Mouse (Mus musculus) midbrain, embryonic 11.5 days (tissue): ENCODE results near the gene Sirt6. TPM values are rescaled to one million over a fixed set of nuclear protein-coding genes. Genes with fewer than 3 reads are reported as not detected.
A peak's percentile ranks its signal among the peaks of the same experiment; 100 is the strongest.
"Not testable (repeated sequence)": the region's sequence is repeated elsewhere in the genome, so short reads cannot be mapped to it uniquely, and the experiment has no call there.

ENCODE experiments used
- ATAC-seq: fragments of 200-750 bp; cut with Nextera tagmentation; 2 replicates; pipeline ENCODE4 v1.8.0; 2017; ENCODE audit warnings: moderate TSS enrichment, moderate library complexity; ENCODE audit not compliant: low FRiP score
- DNase-seq: peaks from one replicate; pipeline ENCODE4 v3.0.0; 2015; ENCODE audit warnings: low spot score; ENCODE audit errors: missing footprints
- H3K27ac ChIP-seq: fragments of 300-500 bp; sonication (generic); 2 replicates; pipeline ENCODE4 v1.5.1; 2014; ENCODE audit warnings: low read depth, low read length
- H3K27me3 ChIP-seq: fragments of 300-500 bp; sonication (generic); 2 replicates; pipeline ENCODE4 v1.6.1; 2014; ENCODE audit warnings: mild to moderate bottlenecking, low read length, moderate library complexity, mixed read lengths; ENCODE audit not compliant: control insufficient read depth, insufficient read depth
- H3K36me3 ChIP-seq: fragments of 300-500 bp; sonication (generic); 2 replicates; pipeline ENCODE4 v1.6.1; 2014; ENCODE audit warnings: mild to moderate bottlenecking, low read length, moderate library complexity, mixed read lengths; ENCODE audit not compliant: control insufficient read depth, insufficient read depth
- H3K4me1 ChIP-seq: fragments of 300-500 bp; sonication (generic); 2 replicates; pipeline ENCODE4 v1.6.1; 2014; ENCODE audit warnings: low read length; ENCODE audit not compliant: control insufficient read depth, insufficient read depth
- H3K4me2 ChIP-seq: fragments of 300-500 bp; sonication (generic); 2 replicates; pipeline ENCODE4 v1.6.1; 2014; ENCODE audit warnings: mild to moderate bottlenecking, moderate library complexity
- H3K4me3 ChIP-seq: fragments of 300-500 bp; sonication (generic); 2 replicates; pipeline ENCODE4 v1.5.1; 2014; ENCODE audit warnings: low read depth, low read length
- H3K9ac ChIP-seq: fragments of 300-500 bp; sonication (generic); 2 replicates; pipeline ENCODE4 v1.6.1; 2014; ENCODE audit warnings: low read length
- H3K9me3 ChIP-seq: fragments of 300-500 bp; sonication (generic); 2 replicates; pipeline ENCODE4 v1.6.1; 2016; ENCODE audit warnings: low read length; ENCODE audit not compliant: control insufficient read depth
- WGBS: fragments of 180-500 bp; shearing (Covaris S2); extraction: QIAGEN DNeasy Blood & Tissue Kit; methylation state at CpG from one replicate; pipeline ENCODE4 v1.1.7; 2014; 5-methylcytosine and 5-hydroxymethylcytosine counted together
- polyA plus RNA-seq: library from polyadenylated mRNA; unstranded; fragments of >200 nt; fragmentation: Nextera tagmentation; extraction: Ambion mirVana; gene quantifications from 2 replicates; pipeline ENCODE4 v1.2.1, GENCODE M21; 2014

Sirt6 gene
- 36.6 and 38.9 TPM in 2 replicates for polyA plus RNA-seq

DNA sequence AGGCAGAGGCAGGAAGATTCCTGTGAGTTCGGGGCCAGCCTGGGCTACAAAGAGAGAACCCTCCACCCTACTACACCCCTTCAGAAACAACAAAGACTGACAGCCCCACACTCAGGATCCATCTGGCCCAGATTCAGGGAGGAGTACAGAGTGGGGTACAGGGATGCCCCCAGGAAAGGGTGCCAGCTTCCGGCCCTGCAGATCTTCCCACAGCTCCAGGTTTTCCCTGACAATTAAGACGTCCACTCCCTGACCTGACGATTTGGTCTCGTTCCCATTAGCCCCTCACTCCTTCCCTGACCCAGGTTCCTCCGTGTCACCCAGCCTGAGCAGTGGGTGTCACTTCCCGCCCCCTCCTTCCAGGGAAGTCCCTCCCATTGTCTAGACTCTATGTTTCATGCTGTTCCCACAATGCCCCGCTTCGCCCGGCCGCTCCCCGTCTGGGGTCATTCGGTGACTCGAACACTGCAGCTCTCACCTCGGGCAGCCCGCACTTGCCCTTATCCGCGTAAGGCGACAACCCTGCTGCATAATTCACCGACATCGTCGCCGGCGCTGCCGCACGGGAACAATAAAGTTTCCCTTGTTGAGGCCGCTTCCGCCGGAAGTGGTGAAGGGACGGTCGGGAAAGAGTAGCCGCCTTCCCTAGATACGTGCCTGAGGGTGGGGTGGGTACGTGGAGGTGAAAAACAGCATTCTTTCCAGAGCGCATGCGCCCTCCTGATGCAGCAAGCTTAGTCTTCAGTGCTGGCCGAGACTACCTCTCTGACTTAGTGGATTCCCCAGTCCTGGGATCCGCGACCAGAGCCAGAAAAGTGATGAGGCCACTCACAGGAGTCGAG is at the start of gene Sirt6:
Gene Sirt6 (minus strand): TSS at position 804 of the 842 bp plus-strand sequence.
- Histone ChIP-seq H3K36me3 (peaks cover 9% of the 10 kb centered on the region; the same call in 1 of the 2 replicates), H3K9ac (peak within 1 kb of the TSS; percentile 89), H3K27ac (peak within 1 kb of the TSS; percentile 80), H3K9me3 (no peaks in the 10 kb centered on the region), H3K27me3 (no peaks in the 10 kb centered on the region), H3K4me2 (peak within 1 kb of the TSS; percentile 81), H3K4me1 (peaks cover 14% of the 10 kb centered on the region), H3K4me3 (peak within 1 kb of the TSS; percentile 72)
- DNase-seq (peak; percentile 99), ATAC-seq (peak; percentile 91)
- WGBS = 5% methylated on average over 40 of the region's 40 CpGs

DNA sequence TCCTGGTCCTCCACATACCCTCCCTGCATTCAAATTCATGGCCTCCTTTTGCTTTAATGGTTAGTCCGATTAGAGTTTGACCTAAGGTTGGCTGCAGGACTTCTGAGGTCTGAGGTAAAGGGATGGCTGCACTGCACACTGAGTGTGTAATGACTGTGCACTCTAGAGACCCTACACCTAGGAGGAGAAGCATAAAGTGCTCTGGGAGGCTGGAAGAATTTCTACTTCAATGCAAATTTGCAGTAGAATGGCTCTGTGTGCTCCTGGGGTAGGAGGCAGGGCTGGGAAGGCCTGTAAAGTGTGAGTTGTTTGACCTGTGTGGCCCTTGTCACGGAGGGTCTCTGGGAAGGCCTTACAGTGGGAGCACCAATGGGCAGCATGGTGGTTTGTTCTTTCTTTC is 28.6 kb upstream of the Sirt6 start:
- ATAC-seq (no peak), DNase-seq (peak; percentile 70)
- Histone ChIP-seq H3K36me3 (peaks cover 6% of the 10 kb centered on the region), H3K4me2 (no peak overlapping the region), H3K4me3 (no peak overlapping the region), H3K9me3 (peaks cover 19% of the 10 kb centered on the region), H3K27me3 (no peaks in the 10 kb centered on the region), H3K9ac (no peak overlapping the region), H3K4me1 (no peaks in the 10 kb centered on the region), H3K27ac (no peak overlapping the region)
- WGBS = 96% methylated on average over 2 of the region's 2 CpGs

DNA sequence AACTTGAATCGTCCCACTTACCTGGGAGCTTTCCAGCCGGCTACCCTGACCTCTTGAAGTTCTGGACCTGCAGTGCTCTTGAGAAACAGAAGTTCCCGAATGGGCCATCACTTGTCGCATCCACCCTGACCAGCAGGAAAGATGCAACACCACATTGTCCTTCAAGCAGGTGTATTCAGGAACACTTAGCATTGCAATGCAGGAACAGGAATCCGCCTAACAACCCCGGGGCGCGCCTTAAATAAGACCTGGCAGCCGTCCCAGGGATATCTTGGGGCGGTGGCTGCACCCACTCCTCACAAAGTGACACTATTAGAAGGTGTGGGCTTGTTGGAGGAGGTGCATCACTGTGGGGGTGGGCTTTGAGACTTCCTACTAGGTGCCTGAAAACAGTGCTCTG is 27.6 kb upstream of the Sirt6 start:
- WGBS = 91% methylated on average over 10 of the region's 10 CpGs
- ATAC-seq = no peak

DNA sequence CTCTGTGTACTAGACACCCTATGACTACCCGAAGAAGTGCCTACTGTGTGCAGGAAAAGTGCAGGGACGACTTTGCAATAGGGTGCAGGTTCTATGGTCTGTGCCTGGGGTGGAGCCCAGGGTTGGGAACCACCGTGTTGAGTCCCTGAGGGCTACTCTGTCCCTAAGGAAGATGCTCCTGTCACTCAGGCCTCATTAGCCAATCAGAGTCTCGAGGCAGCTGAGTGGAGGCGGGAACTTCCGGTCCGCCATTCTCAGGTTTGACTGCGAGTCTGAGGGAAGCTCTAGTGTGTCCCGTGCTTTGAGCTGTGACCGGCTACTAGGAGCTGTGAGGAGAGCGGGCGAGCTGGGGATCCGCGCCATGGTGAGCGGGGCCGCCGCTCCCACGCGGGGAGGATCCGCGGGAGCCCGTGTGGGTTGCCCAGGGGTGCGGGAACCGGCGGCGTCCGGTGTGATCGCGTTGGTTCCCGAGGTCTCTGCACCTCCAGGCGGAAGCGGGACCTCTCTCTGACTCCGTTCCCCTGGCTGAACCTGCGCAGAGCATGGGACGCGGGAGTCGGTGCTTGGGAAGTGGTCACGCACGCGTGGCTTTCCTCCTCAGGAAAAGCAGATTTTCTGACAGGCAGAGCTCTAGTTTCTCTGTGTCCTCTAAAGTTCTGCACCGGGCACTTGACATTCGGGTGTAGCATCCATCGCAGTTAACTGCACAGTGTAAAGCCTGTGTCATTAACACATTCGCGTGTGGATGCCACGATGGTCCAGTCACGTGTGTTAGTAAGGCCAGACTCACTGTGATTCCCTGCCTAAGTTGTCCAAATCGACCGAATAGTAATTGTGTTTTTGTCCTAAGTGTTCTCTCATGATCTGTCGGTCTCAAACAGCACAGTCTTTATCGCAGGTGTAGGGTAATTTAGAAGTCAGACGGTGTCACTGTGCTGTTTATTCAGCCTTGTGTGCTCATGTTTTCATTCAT is 21.5 kb upstream of the Sirt6 start, which contains the start of gene Gm10778:
Gene Gm10778 (plus strand): TSS at position 257 of the 973 bp plus-strand sequence.
- H3K4me2 ChIP-seq = peak within 1 kb of the TSS; percentile 44
- H3K4me3 ChIP-seq = peak within 1 kb of the TSS; percentile 46
- ATAC-seq (peak; percentile 97), DNase-seq (peak; percentile 99)
- H3K4me1 ChIP-seq, H3K27me3 ChIP-seq, H3K36me3 ChIP-seq, H3K27ac ChIP-seq, H3K9me3 ChIP-seq: not testable (repeated sequence)
- peak within 1 kb of the TSS; percentile 69 for H3K9ac ChIP-seq
- WGBS = 6% methylated on average over 32 of the region's 52 CpGs

More for the DNA sequence above, 27.6 kb upstream of the Sirt6 start:
- H3K4me2 ChIP-seq = no peak overlapping the region
- H3K36me3 ChIP-seq = peaks cover 6% of the 10 kb centered on the region
- DNase-seq = no peak
- no peak overlapping the region for H3K4me3 ChIP-seq
- H3K4me1 ChIP-seq = no peaks in the 10 kb centered on the region
- H3K9ac ChIP-seq = no peak overlapping the region
- no peak overlapping the region for H3K27ac ChIP-seq
- H3K9me3 ChIP-seq = peaks cover 24% of the 10 kb centered on the region
- H3K27me3 ChIP-seq = no peaks in the 10 kb centered on the region

DNA sequence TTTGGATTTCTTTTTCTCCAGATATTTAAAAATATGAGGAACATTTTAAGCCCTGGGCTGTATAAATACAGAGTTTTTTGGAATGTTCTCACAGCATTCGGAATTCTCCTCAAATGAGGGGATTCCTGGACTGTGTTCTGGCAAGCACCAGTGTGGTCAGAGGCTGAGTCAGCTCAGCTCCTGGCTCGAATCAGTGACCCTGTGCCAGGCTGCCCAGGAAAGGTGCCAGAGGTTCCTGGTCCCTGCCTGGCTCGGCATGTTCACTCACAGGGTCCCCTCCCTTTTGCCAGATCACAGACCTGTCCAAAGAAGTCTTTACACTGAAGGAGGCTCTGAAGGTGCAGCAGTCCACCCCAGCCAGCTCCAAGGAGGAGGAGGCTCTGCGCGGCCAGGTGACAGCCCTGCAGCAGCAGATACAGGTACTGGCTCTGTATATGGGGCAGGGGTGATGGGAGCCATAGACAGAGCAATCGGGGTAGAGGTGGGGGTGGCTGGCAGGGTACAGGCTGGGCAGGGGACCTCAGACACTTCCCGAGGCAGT is 18.5 kb upstream of the Sirt6 start:
- DNase-seq = peak; percentile 23
- Histone ChIP-seq H3K4me3 (no peak overlapping the region), H3K9ac (no peak overlapping the region), H3K27me3 (no peaks in the 10 kb centered on the region), H3K9me3 (peaks cover 4% of the 10 kb centered on the region; the same call in 1 of the 2 replicates), H3K4me1 (peaks cover 9% of the 10 kb centered on the region), H3K4me2 (no peak overlapping the region), H3K27ac (no peak overlapping the region), H3K36me3 (no peaks in the 10 kb centered on the region; the same call in 1 of the 2 replicates)
- ATAC-seq = no peak
- WGBS = 81% methylated on average over 6 of the region's 7 CpGs

DNA sequence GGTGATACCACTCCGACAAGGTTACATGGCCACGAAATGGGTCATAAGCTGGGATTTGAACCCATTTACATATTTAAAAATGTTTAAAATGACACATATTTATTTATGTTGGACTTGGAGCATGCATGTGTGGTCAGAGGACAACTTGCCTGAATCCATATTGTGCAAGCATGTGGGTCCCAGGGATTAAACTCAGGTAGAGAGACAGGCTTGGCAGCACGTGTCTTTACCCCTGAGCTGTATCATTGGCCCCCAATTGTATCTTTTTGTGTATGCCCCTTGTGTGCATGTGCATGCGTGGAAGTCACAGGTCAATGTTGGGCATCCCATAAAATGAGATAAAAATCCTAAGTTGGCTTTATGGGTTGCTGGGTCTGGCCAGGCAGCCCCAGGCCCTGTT is 17.8 kb upstream of the Sirt6 start:
- Histone ChIP-seq H3K4me2 (no peak overlapping the region), H3K9ac (no peak overlapping the region), H3K36me3 (no peaks in the 10 kb centered on the region), H3K4me3 (no peak overlapping the region), H3K4me1 (peaks cover 9% of the 10 kb centered on the region), H3K9me3 (no peaks in the 10 kb centered on the region), H3K27me3 (no peaks in the 10 kb centered on the region), H3K27ac (no peak overlapping the region)
- ATAC-seq (no peak), DNase-seq (peak; percentile 57)
- WGBS = 87% methylated on average over 4 of the region's 4 CpGs

DNA sequence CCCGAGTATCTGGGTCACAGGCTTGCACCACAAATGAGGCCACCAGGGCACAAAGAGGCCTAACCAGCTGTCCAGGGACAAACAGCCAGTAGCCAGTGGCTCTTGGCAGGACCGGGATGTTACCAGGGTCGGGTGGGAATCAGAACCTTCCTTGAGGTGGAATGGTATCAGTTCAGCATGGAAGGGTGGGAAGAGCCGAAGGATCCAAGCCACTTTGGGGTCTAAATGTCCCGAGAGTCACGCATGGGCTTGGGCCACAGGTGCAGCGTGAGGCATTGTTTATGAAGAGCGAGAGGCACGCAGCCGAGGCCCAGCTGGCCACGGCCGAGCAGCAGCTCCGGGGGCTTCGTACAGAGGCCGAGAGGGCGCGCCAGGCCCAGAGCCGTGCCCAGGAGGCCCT is 17.1 kb upstream of the Sirt6 start:
- Histone ChIP-seq H3K9me3 (no peaks in the 10 kb centered on the region), H3K9ac (no peak overlapping the region), H3K27me3 (no peaks in the 10 kb centered on the region), H3K27ac (no peak overlapping the region), H3K4me2 (no peak overlapping the region), H3K4me3 (no peak overlapping the region), H3K4me1 (peaks cover 9% of the 10 kb centered on the region), H3K36me3 (no peaks in the 10 kb centered on the region)
- ATAC-seq (no peak), DNase-seq (peak; percentile 65)
- WGBS = 90% methylated on average over 18 of the region's 18 CpGs

DNA sequence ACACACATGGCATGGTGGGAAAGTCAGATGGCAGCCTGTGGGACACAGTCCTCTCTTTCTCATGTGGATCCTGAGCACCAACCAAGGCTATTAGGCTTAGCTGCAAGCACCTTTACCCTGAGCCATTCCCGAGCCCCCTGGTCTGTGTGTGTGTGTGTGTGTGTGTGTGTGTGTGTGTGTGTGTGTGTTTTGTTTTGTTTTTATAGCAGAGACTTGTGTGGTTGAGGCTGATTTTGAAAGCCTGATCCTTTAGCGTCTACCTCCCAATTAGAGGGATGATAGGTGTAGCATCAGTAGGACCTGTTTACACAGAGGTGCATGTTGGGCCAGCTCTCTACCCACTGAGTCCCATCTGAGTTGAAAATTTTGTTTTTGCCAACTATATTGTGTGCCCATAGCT is 16.6 kb upstream of the Sirt6 start:
- Histone ChIP-seq H3K36me3 (no peaks in the 10 kb centered on the region), H3K9me3 (no peaks in the 10 kb centered on the region), H3K27ac (peak overlapping the region; percentile 91), H3K4me2 (peak overlapping the region; percentile 79), H3K4me1 (peaks cover 9% of the 10 kb centered on the region), H3K9ac (peak overlapping the region; percentile 88), H3K4me3 (peak overlapping the region; percentile 64), H3K27me3 (no peaks in the 10 kb centered on the region)
- DNase-seq (peak; percentile 87), ATAC-seq (peak; percentile 13)
- WGBS = 64% methylated on average over 2 of the region's 2 CpGs
